Mouse (Mus musculus): ENCODE results near the gene Dis3l2. TPM values are rescaled to one million over a fixed set of nuclear protein-coding genes. Genes with fewer than 3 reads are reported as not detected.

Gene Dis3l2
- polyA plus RNA-seq (2014; fragmentation: Nextera tagmentation; extraction: Ambion mirVana) = 40.5 and 40.6 TPM in 2 replicates

- ATAC-seq (replicated peaks; ENCODE audit: low FRiP score) (peak; percentile 93), DNase-seq (ENCODE audit: low spot score) (peak; percentile 95)
- 4% methylated on average over 45 of the region's 54 CpGs for WGBS
- peak within 1 kb of the TSS; percentile 86 for H3K27ac ChIP-seq (ENCODE audit: low read depth, low read length)
- no peaks in the 10 kb centered on the region for H3K36me3 ChIP-seq (ENCODE audit: control insufficient read depth, insufficient read depth, low read length)
- H3K4me2 ChIP-seq (ENCODE audit: low read depth, low read length, severe bottlenecking) = peak within 1 kb of the TSS; percentile 87
- H3K9me3 ChIP-seq (ENCODE audit: control insufficient read depth, low read length) = no peaks in the 10 kb centered on the region
- 0 out of 2 replicates have a peak, but pooled peaks cover 4% of the 10 kb centered on the region for H3K4me1 ChIP-seq (replicated peaks; ENCODE audit: control insufficient read depth, insufficient read depth, low read length)
- H3K27me3 ChIP-seq (ENCODE audit: control insufficient read depth, insufficient read depth, low read length) = no peaks in the 10 kb centered on the region
- H3K4me3 ChIP-seq (ENCODE audit: low read depth, low read length) = peak within 1 kb of the TSS; percentile 93
- peak within 1 kb of the TSS; percentile 94 for H3K9ac ChIP-seq (ENCODE audit: low read length)
Measured at GRCm38 (mm10) chr1:86703300-86703964, at the start of gene Dis3l2. Dis3l2 (plus strand) TSS chr1:86703808.

- Histone ChIP-seq H3K9me3 (ENCODE audit: control insufficient read depth, low read length) (no peaks in the 10 kb centered on the region), H3K4me1 (replicated peaks; ENCODE audit: control insufficient read depth, insufficient read depth, low read length) (no peaks in the 10 kb centered on the region), H3K27ac (ENCODE audit: low read depth, low read length) (no peak overlapping the region), H3K36me3 (ENCODE audit: control insufficient read depth, insufficient read depth, low read length) (no peaks in the 10 kb centered on the region), H3K27me3 (ENCODE audit: control insufficient read depth, insufficient read depth, low read length) (no peaks in the 10 kb centered on the region), H3K4me2 (ENCODE audit: low read depth, low read length, severe bottlenecking) (no peak overlapping the region), H3K9ac (ENCODE audit: low read length) (no peak overlapping the region), H3K4me3 (ENCODE audit: low read depth, low read length) (no peak overlapping the region)
- WGBS = 88% methylated on average over 5 of the region's 5 CpGs
- ATAC-seq (replicated peaks; ENCODE audit: low FRiP score) (no peak), DNase-seq (ENCODE audit: low spot score) (no peak)
Measured at GRCm38 (mm10) chr1:86657071-86657470, 46.5 kb upstream of the Dis3l2 start.

DNA sequence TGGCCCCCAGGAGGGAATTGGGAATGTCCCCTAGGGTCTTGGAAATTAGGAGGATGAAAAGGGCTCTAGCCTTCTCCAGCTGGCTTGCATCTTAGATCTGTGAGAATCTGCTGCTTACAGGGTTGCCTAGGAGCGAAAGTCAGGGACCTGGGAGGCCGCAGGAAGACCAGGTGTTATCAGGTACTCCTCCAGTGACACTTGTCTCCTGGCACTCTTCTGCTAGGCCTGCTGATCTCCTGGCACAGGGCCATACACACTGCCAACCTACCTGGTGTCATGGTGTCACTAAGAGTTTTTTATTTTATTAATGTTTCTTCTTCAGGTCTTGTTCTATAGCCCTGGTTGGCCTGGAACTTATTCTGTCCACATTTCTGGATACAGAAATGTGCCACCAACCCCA is 38.5 kb upstream of the Dis3l2 start:
- no peak overlapping the region for H3K27ac ChIP-seq (ENCODE audit: low read depth, low read length)
- peaks cover 8% of the 10 kb centered on the region; the same call in 1 of the 2 replicates for H3K27me3 ChIP-seq (ENCODE audit: control insufficient read depth, insufficient read depth, low read length)
- H3K4me1 ChIP-seq (replicated peaks; ENCODE audit: control insufficient read depth, insufficient read depth, low read length) = no peaks in the 10 kb centered on the region
- H3K4me2 ChIP-seq (ENCODE audit: low read depth, low read length, severe bottlenecking) = no peak overlapping the region
- WGBS = 71% methylated on average over 2 of the region's 2 CpGs
- no peak overlapping the region for H3K4me3 ChIP-seq (ENCODE audit: low read depth, low read length)
- H3K9me3 ChIP-seq (ENCODE audit: control insufficient read depth, low read length) = no peaks in the 10 kb centered on the region
- H3K36me3 ChIP-seq (ENCODE audit: control insufficient read depth, insufficient read depth, low read length) = no peaks in the 10 kb centered on the region
- DNase-seq (ENCODE audit: low spot score) (no peak), ATAC-seq (replicated peaks; ENCODE audit: low FRiP score) (no peak)
- H3K9ac ChIP-seq (ENCODE audit: low read length) = no peak overlapping the region

DNA sequence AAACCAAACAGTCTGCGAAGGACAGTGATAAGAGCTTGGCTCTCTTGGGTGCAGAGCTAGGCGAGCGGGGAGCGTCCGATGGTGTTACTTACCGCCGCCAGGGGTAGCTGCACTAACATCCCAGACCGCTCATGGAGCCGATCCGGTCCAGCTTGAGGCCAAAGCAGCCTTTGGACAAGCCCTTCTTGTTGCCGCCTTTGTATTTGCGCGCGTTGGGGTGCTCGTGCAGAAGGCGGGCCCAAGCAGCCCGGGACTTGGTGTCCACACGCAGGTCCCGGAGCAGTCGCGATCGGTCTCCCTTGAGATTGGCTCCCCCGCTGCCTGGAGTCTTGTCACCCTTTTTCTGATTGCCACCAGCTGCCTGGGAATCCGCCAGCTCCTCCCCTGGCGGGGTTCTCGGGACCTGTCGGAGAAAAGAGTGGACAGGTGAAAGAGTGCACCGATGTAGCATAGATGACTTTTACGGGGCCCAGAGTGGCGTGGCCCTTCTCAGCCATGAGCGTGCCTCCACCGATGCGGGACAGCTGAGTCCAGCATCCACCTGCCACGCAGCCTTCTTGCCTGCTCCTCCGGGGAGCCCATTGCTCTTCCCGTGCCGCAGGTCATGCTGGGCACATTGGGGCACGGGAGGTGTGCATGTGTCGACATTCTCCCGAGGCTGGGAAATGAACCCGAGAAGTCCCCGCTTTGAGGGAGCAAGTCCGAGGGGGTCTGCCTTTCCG is 33.9 kb upstream of the Dis3l2 start:
- Histone ChIP-seq H3K4me3 (ENCODE audit: low read depth, low read length) (peak overlapping the region; percentile 48), H3K27ac (ENCODE audit: low read depth, low read length) (no peak overlapping the region), H3K4me1 (replicated peaks; ENCODE audit: control insufficient read depth, insufficient read depth, low read length) (0 out of 2 replicates have a peak, but pooled peaks cover 2% of the 10 kb centered on the region), H3K27me3 (ENCODE audit: control insufficient read depth, insufficient read depth, low read length) (peaks cover 17% of the 10 kb centered on the region), H3K36me3 (ENCODE audit: control insufficient read depth, insufficient read depth, low read length) (no peaks in the 10 kb centered on the region), H3K9me3 (ENCODE audit: control insufficient read depth, low read length) (no peaks in the 10 kb centered on the region), H3K9ac (ENCODE audit: low read length) (peak overlapping the region; percentile 65), H3K4me2 (ENCODE audit: low read depth, low read length, severe bottlenecking) (peak overlapping the region; percentile 95)
- under 1% methylated on average over 41 of the region's 44 CpGs for WGBS
- DNase-seq (ENCODE audit: low spot score) (peak; percentile 86), ATAC-seq (replicated peaks; ENCODE audit: low FRiP score) (peak; percentile 67)

- H3K9ac ChIP-seq (ENCODE audit: low read length) = peak within 1 kb of the TSS; percentile 65
- H3K36me3 ChIP-seq (ENCODE audit: control insufficient read depth, insufficient read depth, low read length) = no peaks in the 10 kb centered on the region
- peak within 1 kb of the TSS; percentile 95 for H3K4me2 ChIP-seq (ENCODE audit: low read depth, low read length, severe bottlenecking)
- no peak within 1 kb of the TSS for H3K27ac ChIP-seq (ENCODE audit: low read depth, low read length)
- peaks cover 17% of the 10 kb centered on the region for H3K27me3 ChIP-seq (ENCODE audit: control insufficient read depth, insufficient read depth, low read length)
- ATAC-seq (replicated peaks; ENCODE audit: low FRiP score) = peak; percentile 90
- H3K4me3 ChIP-seq (ENCODE audit: low read depth, low read length) = peak within 1 kb of the TSS; percentile 48
- peak; percentile 86 for DNase-seq (ENCODE audit: low spot score)
- no peaks in the 10 kb centered on the region for H3K9me3 ChIP-seq (ENCODE audit: control insufficient read depth, low read length)
- 4% methylated on average over 58 of the region's 59 CpGs for WGBS
- H3K4me1 ChIP-seq (replicated peaks; ENCODE audit: control insufficient read depth, insufficient read depth, low read length) = 0 out of 2 replicates have a peak, but pooled peaks cover 2% of the 10 kb centered on the region
Measured at GRCm38 (mm10) chr1:86670279-86671038, 33.1 kb upstream of the Dis3l2 start, which contains the start of gene Nppc. Nppc (minus strand) TSS chr1:86670571.

GRCm38 (mm10) chr1:86674385-86674784 is 29.2 kb upstream of the Dis3l2 start:
- WGBS = 77% methylated on average over 9 of the region's 9 CpGs
- Histone ChIP-seq H3K4me1 (replicated peaks; ENCODE audit: control insufficient read depth, insufficient read depth, low read length) (0 out of 2 replicates have a peak, but pooled peaks cover 2% of the 10 kb centered on the region), H3K27me3 (ENCODE audit: control insufficient read depth, insufficient read depth, low read length) (peaks cover 13% of the 10 kb centered on the region), H3K9me3 (ENCODE audit: control insufficient read depth, low read length) (no peaks in the 10 kb centered on the region), H3K4me2 (ENCODE audit: low read depth, low read length, severe bottlenecking) (no peak overlapping the region), H3K9ac (ENCODE audit: low read length) (no peak overlapping the region), H3K36me3 (ENCODE audit: control insufficient read depth, insufficient read depth, low read length) (no peaks in the 10 kb centered on the region), H3K4me3 (ENCODE audit: low read depth, low read length) (no peak overlapping the region), H3K27ac (ENCODE audit: low read depth, low read length) (no peak overlapping the region)
- no peak for DNase-seq (ENCODE audit: low spot score)
- ATAC-seq (replicated peaks; ENCODE audit: low FRiP score) = no peak

GRCm38 (mm10) chr1:86675126-86675525 is 28.5 kb upstream of the Dis3l2 start:
- peaks cover 9% of the 10 kb centered on the region for H3K27me3 ChIP-seq (ENCODE audit: control insufficient read depth, insufficient read depth, low read length)
- no peak for DNase-seq (ENCODE audit: low spot score)
- ATAC-seq (replicated peaks; ENCODE audit: low FRiP score) = no peak
- no peak overlapping the region for H3K27ac ChIP-seq (ENCODE audit: low read depth, low read length)
- 90% methylated on average over 12 of the region's 12 CpGs for WGBS
- no peak overlapping the region for H3K4me2 ChIP-seq (ENCODE audit: low read depth, low read length, severe bottlenecking)
- H3K9me3 ChIP-seq (ENCODE audit: control insufficient read depth, low read length) = no peaks in the 10 kb centered on the region
- H3K9ac ChIP-seq (ENCODE audit: low read length) = no peak overlapping the region
- 0 out of 2 replicates have a peak, but pooled peaks cover 2% of the 10 kb centered on the region for H3K4me1 ChIP-seq (replicated peaks; ENCODE audit: control insufficient read depth, insufficient read depth, low read length)
- H3K36me3 ChIP-seq (ENCODE audit: control insufficient read depth, insufficient read depth, low read length) = no peaks in the 10 kb centered on the region
- H3K4me3 ChIP-seq (ENCODE audit: low read depth, low read length) = no peak overlapping the region

- Histone ChIP-seq H3K9me3 (ENCODE audit: control insufficient read depth, low read length) (no peaks in the 10 kb centered on the region), H3K27ac (ENCODE audit: low read depth, low read length) (no peak overlapping the region), H3K4me3 (ENCODE audit: low read depth, low read length) (no peak overlapping the region), H3K4me2 (ENCODE audit: low read depth, low read length, severe bottlenecking) (no peak overlapping the region), H3K36me3 (ENCODE audit: control insufficient read depth, insufficient read depth, low read length) (no peaks in the 10 kb centered on the region), H3K27me3 (ENCODE audit: control insufficient read depth, insufficient read depth, low read length) (no peaks in the 10 kb centered on the region), H3K4me1 (replicated peaks; ENCODE audit: control insufficient read depth, insufficient read depth, low read length) (no peaks in the 10 kb centered on the region), H3K9ac (ENCODE audit: low read length) (no peak overlapping the region)
- no peak for DNase-seq (ENCODE audit: low spot score)
- no peak for ATAC-seq (replicated peaks; ENCODE audit: low FRiP score)
- 82% methylated on average over 3 of the region's 3 CpGs for WGBS
Measured at GRCm38 (mm10) chr1:86677624-86678023, 26.0 kb upstream of the Dis3l2 start.
